Mouse (Mus musculus) MN1 (cell line): ENCODE data around the gene Slc18a2.
A peak's percentile ranks its signal among the peaks of the same experiment; 100 is the strongest.

Experiments
- DNase-seq: peaks from one replicate; pipeline ENCODE4 v3.0.0-alpha.2; 2016; ENCODE audit warnings: low spot score

The Slc18a2 gene

DNA sequence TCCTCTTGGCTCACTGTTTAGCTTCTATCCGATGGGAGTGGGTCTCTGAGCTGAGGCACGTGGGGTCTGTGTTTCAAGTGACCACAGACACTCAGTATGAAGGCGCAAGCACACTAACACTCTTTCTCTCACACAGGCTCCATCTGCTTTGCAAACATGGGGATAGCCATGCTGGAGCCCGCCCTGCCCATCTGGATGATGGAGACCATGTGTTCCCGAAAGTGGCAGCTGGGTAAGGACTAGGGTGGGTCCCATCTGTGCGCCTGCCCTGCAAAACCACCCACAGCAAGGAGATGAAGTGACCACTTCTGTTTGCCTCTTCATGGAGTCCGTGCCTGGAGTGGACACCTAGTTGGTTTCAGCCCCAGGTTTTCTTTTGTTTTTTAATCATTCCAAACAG is 15.7 kb downstream of the Slc18a2 start:
- DNase-seq, result no peak

DNA sequence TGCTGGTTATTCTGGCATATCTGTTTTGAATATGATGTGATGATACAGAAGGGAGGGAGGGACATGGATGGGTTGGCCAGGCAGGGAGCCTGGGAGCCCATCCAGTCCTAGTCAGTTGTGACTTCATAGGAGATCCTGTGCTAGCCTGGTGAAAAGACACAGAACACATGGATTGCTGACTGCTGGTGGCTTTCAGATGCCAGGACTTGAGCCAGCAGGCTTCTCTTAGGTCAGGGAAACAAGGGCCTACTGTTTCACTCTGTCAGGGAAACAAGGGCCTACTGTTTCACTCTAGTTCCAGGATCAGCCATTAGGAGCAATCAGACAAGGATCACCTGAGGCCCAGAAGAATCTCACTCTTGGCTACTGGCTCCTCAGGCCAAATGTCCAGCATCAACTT is 20.1 kb downstream of the Slc18a2 start:
- DNase-seq, result peak; percentile 39

GRCm38 (mm10) chr19:59282001-59282400 is 21.3 kb downstream of the Slc18a2 start:
- no peak for DNase-seq

- DNase-seq, result no peak
Observed at GRCm38 (mm10) chr19:59289042-59289441, 28.3 kb downstream of the Slc18a2 start.

- peak; percentile 46 for DNase-seq
Observed at GRCm38 (mm10) chr19:59289811-59290210, 29.1 kb downstream of the Slc18a2 start.

- DNase-seq, result no peak
Observed at GRCm38 (mm10) chr19:59292183-59292839, 31.6 kb downstream of the Slc18a2 start.

DNA sequence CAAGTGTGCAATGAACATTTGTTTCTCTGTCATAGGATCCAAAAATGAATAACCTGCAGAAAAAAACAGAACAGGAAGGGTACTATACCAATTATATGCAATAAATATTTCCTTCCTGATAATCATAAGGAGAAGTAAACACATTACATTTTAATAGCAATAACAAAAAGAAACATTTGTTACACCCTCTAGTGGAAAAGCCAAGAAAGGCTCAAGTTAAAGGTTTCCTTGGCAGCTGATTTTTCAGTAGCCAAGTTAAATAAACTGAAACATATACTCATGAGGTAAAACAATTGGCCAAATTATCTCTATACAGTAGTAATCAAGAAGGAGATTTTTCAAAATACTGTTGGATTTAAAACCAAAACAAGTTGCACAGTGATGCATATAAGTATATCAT is 54.6 kb downstream of the Slc18a2 start:
- DNase-seq, result peak; percentile 15

- DNase-seq, result peak; percentile 58
Observed at GRCm38 (mm10) chr19:59316571-59316970, 55.9 kb downstream of the Slc18a2 start.

DNA sequence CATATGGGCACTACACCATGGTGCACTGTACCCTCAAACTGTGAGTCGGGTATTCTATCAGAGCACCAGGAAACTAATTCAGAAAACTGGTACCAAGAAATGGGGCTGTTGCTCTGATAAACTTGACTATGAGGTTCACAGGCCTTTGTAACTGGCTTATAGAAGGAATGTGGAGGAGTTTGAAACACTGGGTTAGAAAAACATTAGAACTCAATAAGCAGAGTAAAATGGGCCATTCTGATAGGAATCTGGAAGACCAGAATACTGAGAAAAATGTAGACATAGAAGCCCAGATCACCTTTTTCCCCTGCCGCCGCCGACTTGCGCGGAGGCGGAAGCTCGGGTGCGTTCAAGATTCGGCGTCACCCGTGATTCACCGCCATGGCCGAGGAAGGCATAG is 61.3 kb downstream of the Slc18a2 start, which contains the start of gene Rps12-ps3:
Gene Rps12-ps3, plus strand, starts transcription at position 301 of the 400 bp plus-strand sequence.
- no peak for DNase-seq

GRCm38 (mm10) chr19:59330816-59331225 is 70.1 kb downstream of the Slc18a2 start:
- DNase-seq, result no peak

- DNase-seq, result no peak
Observed at GRCm38 (mm10) chr19:59336655-59337054, 76.0 kb downstream of the Slc18a2 start.

- DNase-seq, result no peak
Observed at GRCm38 (mm10) chr19:59337872-59338681, 77.4 kb downstream of the Slc18a2 start.

DNA sequence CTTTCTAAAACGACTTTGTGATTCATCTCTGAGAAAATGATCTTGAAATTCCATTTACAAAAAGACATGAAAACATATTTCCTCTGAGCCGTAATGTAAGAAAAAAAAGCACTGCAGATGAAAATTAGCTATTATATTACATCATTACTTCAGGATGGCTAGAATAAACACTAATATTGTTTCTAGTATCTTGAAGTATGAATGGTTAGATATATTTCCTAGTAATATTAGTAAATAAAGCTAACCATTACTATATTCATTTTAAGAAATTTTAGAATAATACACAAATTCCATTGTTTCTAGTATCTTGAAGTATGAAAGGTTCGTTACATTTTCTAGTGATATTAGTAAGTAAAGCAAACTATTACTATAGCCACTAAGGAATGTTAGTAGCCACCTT is 79.2 kb downstream of the Slc18a2 start:
- DNase-seq, result no peak

DNA sequence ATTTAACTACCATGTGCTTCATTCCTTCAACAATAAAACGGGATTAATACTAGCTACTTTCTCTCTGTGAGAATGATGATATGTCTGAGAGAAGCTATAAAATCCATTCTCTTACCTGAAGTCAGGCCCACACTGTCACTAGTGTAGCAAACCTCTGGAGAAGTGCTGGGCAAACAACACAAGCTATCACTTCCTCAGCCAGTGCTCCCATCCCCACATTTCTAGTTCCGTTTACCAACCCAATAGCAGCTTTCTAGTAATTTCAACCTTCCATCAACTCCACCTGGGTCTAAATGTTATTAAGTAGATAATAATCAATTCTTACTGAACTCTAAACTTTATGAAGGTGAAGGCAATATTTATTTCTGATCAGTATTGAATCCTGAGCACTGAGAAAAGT is 82.3 kb downstream of the Slc18a2 start:
- DNase-seq, result no peak

DNA sequence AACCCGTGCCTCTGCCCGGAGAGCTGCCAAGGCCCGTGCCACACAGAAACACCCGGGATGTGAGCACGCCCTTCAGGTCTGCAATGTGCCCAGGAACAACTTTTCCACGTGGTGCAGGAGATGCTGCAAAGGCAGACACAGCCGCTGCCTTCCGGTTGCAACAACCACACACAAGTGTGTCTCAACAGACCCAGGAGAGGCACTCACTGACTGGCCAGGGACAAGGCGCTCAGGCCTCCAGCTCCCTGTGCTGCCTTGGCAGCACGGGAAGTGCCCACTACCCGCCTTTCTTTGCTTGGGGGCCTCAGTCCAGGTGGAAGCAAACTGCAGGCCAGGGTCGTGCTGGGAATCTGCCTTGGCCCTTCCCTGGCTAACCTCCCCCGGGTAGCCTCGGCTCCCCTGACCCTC is 83.6 kb downstream of the Slc18a2 start:
- DNase-seq, result peak; percentile 58

DNA sequence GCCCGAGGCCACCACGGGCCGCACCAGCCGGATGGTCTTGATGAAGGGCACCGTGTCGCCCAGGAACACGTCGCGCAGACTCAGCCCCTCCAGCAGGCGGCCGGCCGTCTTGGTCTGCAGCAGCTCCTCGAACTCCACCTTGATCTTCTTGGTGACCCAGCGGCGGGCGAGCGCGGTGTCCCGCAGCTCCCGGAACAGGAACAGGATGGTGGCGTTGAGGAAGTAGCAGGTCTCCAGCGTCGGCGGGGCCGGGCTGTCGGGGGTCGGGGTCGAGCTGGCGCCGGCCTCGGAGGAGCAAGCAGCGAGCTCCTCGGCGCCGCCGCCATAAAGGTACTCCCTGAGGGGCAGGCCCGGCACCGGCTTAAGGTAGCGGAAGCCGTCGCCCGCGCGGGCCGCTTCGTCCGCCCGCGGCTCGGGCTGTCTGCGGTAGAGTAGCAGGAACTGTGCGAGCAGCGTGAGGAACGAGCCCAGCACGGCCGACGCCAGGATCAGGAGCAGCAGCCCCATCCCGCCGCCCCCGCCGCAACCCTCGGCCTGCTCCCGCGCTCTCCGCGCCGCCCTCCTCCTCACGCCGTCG is 84.5 kb downstream of the Slc18a2 start:
- DNase-seq, result peak; percentile 73
